Mouse (Mus musculus) bone marrow macrophage, adult 2 months (primary cell): ENCODE data around the gene 9530003J23Rik.

Experiments
- CTCF ChIP-seq: IDR thresholded peaks from 2 replicates; pipeline ENCODE4 v1.5.1; 2012; ENCODE audit warnings: low read depth, mild to moderate bottlenecking, low read length, moderate library complexity
- POLR2A ChIP-seq: IDR thresholded peaks from 2 replicates; pipeline ENCODE4 v1.6.1; 2012; ENCODE audit warnings: mild to moderate bottlenecking, low read depth, low read length, borderline replicate concordance

DNA sequence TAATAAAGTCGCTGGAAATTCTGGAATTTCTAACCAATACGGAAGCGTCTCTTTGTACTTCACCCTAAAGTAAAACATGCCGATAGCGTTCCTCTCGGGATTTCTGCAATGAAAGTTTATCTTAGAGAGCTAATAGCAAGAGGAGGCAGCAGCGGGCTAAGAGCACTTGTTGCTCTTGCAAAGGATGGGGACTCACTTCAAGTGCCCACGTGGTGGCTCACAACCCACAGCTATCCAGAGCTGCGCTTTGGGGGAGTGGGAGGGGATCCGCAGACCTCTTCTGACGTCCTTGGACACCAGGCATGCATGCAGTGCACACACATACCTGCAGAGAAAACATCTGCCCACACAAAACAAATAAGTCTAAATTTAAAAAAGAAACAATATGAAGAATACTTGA lies 2.6 kb downstream of the 9530003J23Rik start:
- no peak for TF ChIP-seq CTCF
- no peak for TF ChIP-seq POLR2A
